Mouse (Mus musculus): ENCODE measurements at regions not wholly inside any gene's neighbourhood (a gene's known extent, or its start where the extent isn't known, plus 50 kb on each side); places are given as distances from the start of the nearest gene placed in this dataset.
A peak's percentile ranks its signal among the peaks of the same experiment; 100 is the strongest.
"Not testable (repeated sequence)": the region's sequence is repeated elsewhere in the genome, so short reads cannot be mapped to it uniquely, and the experiment has no call there.

DNA sequence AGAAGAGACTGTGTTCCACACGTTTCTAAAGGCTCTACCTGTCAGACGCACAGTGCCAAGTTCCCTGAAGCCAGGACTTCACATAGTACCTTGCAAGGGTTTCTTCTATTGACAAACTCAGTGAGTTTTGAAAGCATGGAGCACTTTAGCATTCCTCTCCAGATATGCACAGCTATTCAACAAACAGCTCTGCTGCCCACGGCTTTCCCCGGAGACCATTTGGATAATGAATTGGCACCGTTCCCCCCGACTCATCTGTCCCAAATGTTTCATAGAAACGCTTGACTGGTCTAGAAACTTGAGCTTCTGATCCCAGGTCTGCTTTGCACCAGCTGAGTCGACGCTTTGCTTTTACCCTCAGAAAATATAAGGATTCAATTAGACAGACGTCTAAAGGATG, 162.2 kb upstream of the St6galnac5 start:
- peak; percentile 87 for DNase-seq (ENCODE audit: inconsistent ontology term)

DNA sequence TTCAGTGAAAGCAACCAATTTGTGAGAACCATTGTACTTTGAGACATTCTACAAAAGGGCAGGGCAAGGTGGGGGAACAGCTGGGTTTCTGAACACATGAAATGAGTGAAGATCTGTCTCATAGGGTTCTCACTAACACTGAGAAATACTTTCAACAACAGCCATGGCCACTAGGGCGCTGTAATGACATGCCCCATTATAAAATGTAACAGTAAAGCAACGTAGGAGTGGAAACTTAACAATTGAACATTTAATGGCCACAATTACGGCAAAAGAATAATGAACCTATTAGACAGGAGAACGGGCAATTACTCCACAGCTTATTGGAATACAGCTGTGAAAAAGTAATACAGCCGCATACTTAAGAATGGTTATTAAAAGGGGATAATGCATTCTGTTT, 158.9 kb upstream of the St6galnac5 start:
- DNase-seq (ENCODE audit: inconsistent ontology term) = no peak

DNA sequence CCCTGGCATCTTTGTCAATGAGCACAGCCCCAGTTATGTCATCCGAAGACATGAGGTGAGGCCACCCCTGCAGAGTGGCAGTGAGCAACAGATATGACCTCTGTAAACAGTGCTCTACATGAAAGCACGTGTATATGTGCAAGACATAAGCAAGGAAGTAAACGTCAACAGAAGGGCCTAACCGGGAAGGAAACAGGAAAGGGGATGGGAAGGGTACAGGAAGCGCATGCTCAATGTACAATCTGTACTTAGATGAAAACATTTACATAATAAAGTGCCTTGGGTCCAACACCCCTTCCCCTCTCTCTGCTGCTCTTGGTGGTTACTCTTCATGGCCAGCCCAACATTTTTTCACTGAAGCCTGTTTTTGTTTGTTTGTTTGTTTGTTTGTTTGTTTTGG, 143.3 kb upstream of the St6galnac5 start:
- DNase-seq (ENCODE audit: inconsistent ontology term) = no peak

DNA sequence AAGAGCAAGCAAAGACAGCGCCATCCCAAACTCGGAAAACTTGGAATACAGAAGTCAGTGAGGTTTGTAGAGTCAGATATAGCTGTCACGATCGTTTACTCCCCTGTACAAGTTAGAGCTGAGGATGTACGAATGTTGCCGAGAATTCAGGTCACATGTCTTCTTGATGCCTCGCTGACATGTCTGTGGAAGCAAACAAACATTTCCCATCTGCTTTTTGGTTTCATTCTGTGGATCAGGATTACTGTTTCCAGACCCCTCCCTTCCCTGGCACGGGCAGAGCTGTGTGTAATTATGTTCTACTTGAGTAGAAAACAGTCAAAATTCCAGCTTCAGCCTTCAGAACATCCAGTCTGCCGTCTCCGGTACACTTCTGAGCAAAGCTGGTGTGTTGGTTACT, 139.9 kb upstream of the St6galnac5 start:
- no peak for DNase-seq (ENCODE audit: inconsistent ontology term)

DNA sequence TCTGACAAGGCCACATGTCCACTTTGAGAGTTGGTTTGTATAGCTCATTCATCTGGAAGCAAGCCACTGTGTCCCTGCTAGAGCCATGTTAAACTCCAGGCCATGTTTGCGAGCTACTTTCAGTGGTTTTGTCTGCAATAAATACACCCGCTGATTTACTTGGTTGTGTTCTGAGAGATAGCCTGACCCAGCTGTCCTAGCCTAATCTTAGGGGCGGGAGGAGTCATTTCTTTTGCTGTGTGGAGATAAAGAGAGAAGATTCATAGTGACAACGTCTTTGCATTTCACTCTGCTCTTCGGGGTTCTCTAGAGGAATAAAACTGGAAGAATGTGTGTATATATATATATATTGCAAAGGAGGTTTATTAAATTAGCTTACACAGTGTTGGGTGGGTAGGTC, 137.1 kb upstream of the St6galnac5 start:
- DNase-seq (ENCODE audit: inconsistent ontology term) = no peak

DNA sequence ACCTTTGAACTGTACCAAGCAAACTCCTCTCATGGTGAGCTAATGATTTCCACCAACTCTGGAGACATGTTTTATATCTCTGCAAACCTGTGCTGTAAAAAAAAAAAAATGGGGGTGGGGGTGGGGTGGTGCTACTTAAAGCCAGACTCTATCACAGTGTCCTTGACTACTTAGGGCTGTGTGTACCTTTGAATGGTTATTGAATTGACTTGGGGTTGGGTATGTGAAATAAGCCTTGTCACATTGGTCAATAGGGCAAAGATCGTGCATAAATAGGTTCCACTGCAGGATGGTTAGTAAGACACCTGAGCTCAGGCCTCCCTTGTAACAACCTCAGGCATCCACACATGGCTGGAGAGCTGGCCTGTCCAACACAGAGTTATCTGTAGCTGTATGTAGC, 136.6 kb upstream of the St6galnac5 start:
- DNase-seq (ENCODE audit: inconsistent ontology term) = no peak

DNA sequence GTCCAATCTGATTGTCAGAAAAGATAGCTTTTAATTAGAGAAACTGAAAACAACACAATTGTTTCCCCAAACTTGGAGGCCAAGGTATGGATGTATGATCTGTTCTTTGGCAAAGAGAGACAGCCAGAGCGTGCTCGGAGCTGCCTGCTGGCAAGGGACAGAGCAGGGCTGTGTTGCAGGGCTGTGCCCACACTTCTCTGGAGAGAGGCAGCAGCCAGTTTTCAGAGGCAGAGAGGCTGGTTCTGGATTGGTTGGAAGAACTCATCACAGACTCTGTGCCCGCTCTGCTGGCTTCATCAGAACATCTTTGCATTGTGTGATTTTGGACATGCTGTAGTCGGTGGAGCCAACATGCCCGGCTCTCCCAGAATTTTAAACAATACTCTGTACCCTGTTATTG, 123.5 kb upstream of the St6galnac5 start:
- DNase-seq (ENCODE audit: inconsistent ontology term) = no peak

DNA sequence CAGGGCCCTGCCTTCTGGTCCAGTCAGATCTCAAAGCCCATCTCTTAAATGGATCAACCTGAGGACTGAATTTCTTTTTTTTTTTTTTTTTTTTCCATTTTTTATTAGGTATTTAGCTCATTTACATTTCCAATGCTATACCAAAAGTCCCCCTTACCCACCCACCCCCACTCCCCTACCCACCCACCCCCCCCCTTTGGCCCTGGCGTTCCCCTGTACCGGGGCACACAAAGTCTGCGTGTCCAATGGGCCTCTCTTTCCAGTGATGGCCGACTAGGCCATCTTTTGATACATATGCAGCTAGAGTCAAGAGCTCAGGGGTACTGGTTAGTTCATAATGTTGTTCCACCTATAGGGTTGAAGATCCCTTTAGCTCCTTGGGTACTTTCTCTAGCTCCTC, 108.5 kb upstream of the St6galnac5 start:
- DNase-seq (ENCODE audit: inconsistent ontology term) = not testable (repeated sequence)

DNA sequence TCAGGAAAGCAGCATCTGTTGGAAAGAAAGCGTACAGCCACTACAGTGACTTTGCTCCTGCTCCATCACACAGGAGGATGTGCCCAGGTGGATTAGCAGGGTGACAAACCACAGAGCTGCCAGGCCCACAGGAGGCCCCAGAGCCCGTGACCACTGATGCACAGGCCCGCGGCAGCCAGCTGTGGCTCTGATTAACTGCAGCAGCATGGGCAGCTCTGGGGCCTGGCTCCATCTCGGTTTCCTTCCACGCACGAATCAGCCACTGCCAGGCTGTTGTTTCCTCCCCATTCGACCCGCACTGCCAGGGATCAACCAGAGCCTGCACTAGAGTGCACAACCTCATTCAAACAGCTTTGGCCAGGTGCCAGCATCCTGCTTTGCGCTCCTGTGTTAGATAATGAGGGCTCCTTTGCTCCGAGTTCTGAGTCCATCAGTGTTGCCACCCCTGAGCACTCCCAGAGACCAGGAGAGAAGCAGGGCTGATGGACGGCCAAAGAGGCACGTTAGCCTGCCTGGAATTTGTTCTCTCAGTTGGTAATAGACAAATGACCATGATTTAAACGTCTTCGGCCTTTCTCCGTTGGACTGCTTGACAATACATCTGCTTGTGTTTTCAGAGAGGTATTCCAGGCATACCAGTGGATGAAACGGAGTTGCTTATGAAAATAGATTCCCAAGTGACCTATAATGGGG, 103.2 kb upstream of the St6galnac5 start:
- peak; percentile 56 for DNase-seq (ENCODE audit: inconsistent ontology term)

DNA sequence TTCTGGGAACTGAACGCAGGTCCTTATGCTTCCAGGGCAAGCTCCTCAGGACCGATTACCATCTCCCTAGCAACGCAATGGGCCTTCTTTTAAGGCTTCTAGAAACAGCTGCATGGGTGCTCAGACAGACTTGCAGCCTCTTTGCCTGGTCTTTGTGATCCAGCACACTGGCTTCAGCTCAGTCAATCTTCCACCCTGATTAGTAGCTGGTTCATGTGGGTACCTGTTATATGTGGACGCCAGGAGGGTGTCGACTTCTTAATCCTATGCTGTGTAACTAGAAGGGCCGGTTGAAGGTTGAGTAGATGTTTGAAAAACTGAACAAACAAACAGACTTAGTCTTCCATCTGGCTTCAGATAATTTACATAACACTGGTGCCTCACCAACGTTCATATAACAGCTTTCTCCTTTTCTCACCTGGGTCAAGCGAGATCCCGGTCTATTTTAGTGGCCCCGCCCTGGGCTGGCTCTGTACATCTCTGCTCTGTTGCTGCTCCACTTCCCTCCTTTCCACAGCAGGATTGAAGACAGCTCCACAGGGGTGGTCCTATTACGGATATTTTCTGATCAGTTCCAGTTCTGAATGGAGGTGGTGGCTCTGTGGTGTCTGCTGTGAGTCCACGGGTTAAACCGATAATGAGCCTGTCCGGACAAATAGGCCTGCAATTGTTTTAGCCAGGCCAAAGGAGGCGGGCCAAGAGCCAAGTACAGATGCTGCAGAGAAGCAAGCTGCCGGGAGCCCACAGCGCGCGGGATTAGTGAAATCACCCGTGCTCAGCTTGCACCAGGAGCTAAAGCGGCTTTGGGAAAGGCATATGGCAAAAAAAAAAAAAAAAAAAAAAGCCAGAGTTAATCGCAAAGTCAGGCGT, 102.4 kb upstream of the St6galnac5 start:
- peak; percentile 73 for DNase-seq (ENCODE audit: inconsistent ontology term)

DNA sequence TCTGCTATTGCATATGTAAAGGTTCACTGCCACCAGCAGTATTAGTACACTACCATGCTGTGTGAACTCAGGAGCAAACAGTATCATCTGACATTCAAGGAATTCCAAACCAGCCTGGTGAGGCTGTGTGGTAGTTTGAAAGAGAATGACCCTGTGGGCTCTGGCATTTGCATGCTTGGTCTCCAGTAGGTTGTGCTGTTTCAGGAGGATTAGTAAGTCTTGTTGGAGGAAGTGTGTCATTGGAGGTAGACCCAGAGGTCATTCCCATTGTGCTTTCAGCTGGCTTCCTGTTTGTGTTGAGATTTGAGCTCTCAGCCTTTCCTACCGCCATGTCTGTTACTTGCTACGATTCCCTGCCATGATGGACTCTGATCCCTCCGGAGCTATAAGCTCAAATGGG, 98.3 kb upstream of the St6galnac5 start:
- DNase-seq (ENCODE audit: inconsistent ontology term) = no peak

DNA sequence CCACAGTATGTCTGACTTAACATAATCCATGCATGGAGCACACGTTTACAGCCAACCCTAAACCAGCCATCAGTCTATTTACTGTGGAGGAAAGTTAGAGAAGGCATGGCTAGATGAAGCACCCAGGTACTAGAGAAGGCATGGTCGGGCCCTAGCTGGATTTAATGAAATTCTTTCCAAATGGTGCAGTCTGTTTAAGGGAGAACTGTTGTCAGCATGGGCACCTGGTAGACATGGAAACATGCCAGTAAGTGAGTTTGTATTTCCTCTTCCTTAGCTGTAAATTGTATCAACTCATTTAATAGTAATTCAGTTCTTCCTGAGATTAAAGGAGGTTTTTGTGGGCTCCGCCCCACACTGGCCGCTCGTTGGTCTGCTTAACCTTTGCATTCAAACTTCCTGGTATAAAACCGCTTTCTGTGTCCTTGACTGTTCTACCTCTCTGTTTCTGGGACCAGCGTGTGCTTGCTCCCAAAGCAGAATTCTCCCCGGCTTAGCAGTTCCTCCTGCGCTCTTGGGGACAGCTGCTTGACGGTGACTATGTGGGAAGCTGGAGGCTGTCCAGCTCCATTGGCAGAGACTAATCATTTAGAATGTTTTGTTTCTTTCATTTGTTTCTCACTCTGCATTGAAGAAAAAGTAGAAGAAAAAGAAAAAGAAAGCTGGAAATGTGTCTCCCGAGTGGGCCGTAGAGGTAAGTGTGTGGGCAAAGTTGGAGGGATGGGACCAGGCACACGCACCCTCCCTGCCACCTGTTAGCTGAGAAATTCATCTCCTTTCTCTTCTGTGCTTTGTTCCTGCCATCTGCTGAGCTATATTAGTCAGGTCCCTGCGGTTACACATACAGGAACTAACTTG, 96.0 kb upstream of the St6galnac5 start:
- DNase-seq (ENCODE audit: inconsistent ontology term) = peak; percentile 43

DNA sequence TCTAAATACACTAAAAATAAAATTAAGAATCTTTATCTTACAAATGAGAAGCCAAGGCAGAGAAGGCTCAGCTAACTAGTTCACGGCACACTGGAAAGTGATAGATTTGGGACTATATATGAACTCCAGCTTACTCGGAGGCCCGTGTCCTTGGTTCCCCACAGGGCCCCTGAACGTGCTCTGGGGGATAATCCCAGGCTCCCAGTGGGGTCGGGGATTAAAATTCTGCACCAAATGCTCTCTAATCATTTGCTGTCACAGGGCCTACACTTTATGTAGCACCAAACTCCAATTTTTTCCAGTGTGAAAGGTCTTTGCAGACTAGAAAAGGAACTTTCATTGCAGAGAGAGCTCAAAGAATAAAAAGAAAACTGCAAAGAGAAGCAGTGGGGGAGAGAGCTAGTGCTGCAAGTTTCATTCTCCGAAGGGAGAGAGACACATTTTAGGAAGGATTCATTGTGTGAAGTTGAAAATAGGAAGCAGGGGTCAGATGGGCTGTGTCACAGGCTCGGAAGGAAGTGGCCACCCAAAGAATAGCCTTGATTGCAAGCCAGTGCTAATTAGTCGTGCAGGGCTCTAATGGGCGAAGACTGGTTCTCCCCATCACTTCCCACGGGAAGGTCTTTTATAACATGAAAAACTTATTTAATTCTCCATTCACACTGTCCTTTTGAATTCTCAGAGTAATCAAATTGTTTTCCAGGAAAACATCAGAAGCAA, 90.3 kb upstream of the St6galnac5 start:
- no peak for DNase-seq (ENCODE audit: inconsistent ontology term)

DNA sequence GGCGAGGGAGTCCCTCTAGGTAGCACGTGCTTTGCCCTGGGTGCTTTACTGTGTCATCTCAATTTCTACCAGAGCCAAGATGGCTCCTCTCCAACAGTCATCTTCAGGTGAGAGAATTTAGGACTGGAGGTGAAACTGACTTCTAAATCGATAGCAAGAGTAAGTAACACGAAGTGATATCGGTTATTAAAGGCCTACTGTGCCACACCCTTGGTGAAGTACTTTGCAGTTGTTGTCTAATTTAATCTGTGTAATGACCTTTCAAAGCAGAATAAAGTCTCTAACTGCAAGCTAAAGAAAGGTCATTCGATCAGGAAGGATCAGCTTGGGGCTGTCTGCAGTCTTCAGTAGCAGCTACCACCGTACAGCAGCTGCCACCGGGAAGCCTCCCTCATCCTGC, 89.5 kb upstream of the St6galnac5 start:
- no peak for DNase-seq (ENCODE audit: inconsistent ontology term)

DNA sequence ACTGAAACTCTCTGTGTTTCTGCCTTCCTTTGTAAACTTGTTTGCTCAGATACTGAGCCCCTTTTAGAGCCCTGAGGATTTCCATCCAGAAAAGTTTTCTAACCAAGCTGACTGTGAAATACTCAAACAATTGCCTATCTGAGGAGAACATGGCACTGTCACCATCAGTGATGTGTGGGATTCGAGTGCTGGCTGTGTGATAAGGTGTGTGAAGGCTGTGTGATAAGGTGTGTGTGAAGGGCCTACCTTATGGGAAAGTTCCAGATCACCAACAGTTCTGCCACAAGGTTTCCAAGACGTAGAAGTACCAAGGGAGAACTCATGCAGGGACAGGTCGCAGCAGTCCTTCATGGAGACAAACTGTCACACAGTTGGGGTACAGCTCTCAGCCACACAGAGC, 89.1 kb upstream of the St6galnac5 start:
- DNase-seq (ENCODE audit: inconsistent ontology term) = no peak

DNA sequence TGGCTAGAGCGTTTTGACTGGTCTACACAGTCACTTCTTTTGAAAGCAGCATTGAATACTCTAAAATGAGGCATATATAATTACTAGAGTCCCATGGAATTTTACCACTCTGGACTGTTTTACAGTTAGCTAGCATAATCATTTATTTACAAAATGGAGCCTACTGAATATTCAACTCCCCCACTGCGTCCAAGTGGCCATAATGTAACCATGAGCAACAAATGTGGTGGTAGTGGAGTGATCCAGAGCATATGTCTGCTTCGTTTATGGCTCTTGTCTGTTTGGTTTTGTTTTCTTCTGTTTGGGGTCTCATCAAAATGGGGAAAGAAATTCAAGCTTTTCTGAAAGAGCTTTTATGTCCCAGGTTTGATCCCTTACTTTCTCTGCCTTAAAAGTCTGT, 83.8 kb upstream of the St6galnac5 start:
- DNase-seq (ENCODE audit: inconsistent ontology term) = no peak

DNA sequence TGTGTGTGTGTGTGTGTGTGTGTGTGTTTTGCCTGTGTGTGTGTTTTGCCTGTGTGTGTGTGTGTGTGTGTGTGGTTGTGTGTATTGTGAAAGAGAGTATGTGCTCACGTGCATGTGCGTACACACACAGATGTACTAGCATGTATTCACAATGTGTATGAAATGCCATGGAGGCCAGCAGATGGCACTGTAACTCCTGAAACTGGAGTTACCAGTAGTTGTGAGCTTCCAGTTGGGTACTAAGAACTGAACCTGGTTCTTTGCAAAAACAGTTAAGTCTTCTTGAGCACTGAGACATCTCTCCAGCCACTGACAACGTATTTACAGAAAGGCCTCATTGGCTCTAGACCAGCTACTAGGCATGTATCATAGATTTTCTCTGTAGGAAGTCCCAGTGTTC, 71.1 kb upstream of the St6galnac5 start:
- DNase-seq (ENCODE audit: inconsistent ontology term) = no peak

DNA sequence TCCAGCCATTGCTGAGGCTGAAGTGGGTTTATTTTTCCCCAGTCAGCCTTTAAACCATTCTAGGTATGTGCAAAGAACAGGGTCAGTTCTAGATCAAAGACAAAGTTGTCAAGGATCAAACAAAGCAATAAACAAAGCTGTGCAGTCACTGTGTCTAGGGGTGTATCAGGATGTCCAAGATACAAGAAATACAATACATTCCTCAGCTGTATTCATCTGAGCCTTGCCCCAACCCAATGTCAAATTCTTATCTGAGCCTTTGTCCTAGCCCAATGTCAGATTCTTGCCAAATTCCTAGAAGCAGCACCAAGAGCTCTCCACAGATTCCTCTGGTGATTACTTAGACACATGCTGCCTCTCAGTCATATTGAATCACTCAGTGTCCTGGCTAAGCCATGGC, 69.5 kb upstream of the St6galnac5 start:
- peak; percentile 42 for DNase-seq (ENCODE audit: inconsistent ontology term)

DNA sequence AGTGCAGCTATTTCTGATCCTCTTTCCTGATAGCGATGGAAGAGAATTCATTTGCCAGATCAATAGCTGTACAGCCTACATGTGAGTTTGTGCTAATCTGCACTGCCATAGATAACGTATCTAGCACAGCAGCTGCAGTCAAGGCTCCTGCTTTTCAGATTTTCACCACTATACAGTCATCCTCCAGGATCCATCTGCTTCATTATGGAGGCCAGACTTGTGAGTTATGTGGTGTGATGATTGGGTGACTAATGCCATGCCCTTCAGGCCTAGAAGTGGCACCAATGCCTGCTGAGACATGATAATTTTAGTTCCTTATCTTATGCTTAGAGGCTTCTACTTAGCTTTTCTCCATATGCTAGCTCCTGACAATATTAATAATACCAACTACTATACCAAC, 63.3 kb upstream of the St6galnac5 start:
- DNase-seq (ENCODE audit: inconsistent ontology term) = no peak

DNA sequence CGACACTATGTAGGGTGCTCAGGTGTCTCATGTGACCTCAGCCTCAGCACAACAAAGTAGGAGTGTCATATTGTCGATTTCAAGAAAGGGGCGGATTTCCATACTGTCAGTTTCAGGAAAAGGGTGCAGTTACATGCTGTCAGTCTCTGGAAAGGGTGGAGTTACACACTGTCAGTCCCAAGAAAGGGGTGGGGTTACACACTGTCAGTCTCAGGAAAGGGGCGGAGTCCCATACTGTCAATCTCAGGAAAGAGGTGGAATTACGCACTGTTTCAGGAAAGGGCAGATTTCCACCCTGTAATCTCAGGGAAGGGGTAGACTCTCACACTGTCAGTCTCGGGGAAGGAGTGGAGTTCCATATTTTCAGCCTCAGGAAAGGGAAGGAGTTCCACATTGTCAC, 51.9 kb upstream of the St6galnac5 start:
- no peak for DNase-seq (ENCODE audit: inconsistent ontology term)
